Mouse (Mus musculus) kidney, embryonic 14.5 days (tissue): ENCODE data around the gene Cpn1. TPM values are rescaled to one million over a fixed set of nuclear protein-coding genes. Genes with fewer than 3 reads are reported as not detected.

Experiments used
- ATAC-seq: fragments of 200-750 bp; cut with Nextera tagmentation; 2 replicates; pipeline ENCODE4 v1.8.0; 2017; ENCODE audit warnings: moderate number of reproducible peaks, mild to moderate bottlenecking, moderate TSS enrichment, moderate library complexity; ENCODE audit not compliant: low FRiP score, low TSS enrichment
- H3K27ac ChIP-seq: fragments of 300-500 bp; sonication (generic); 2 replicates; pipeline ENCODE4 v1.5.1; 2014; ENCODE audit warnings: low read depth, mild to moderate bottlenecking, low read length, moderate library complexity, mixed read lengths
- H3K27me3 ChIP-seq: fragments of 300-500 bp; sonication (generic); 2 replicates; pipeline ENCODE4 v1.6.1; 2014; ENCODE audit warnings: mild to moderate bottlenecking, low read length; ENCODE audit not compliant: control insufficient read depth, insufficient read depth
- H3K36me3 ChIP-seq: fragments of 300-500 bp; sonication (generic); 2 replicates; pipeline ENCODE4 v1.6.1; 2014; ENCODE audit warnings: low read length, mixed read lengths; ENCODE audit not compliant: control insufficient read depth, insufficient read depth
- H3K4me1 ChIP-seq: fragments of 300-500 bp; sonication (generic); 2 replicates; pipeline ENCODE4 v1.6.1; 2014; ENCODE audit warnings: low read length, mixed read lengths; ENCODE audit not compliant: control insufficient read depth, insufficient read depth
- H3K4me2 ChIP-seq: fragments of 300-500 bp; sonication (generic); replicated peaks from 2 replicates; pipeline ENCODE4 v1.6.1; 2014; ENCODE audit warnings: low read depth, mild to moderate bottlenecking, low read length
- H3K4me3 ChIP-seq: fragments of 300-500 bp; sonication (generic); 2 replicates; pipeline ENCODE4 v1.5.1; 2014; ENCODE audit warnings: mild to moderate bottlenecking, low read length
- H3K9ac ChIP-seq: fragments of 300-500 bp; sonication (generic); 2 replicates; pipeline ENCODE4 v1.6.1; 2014; ENCODE audit warnings: low read depth, mild to moderate bottlenecking, low read length, moderate library complexity
- H3K9me3 ChIP-seq: fragments of 300-500 bp; sonication (generic); 2 replicates; pipeline ENCODE4 v1.6.1; 2016; ENCODE audit warnings: low read length; ENCODE audit not compliant: control insufficient read depth
- WGBS: fragments of 180-500 bp; shearing (Covaris S2); extraction: QIAGEN DNeasy Blood & Tissue Kit; methylation state at CpG from one replicate; pipeline ENCODE4 v1.1.7; 2014; 5-methylcytosine and 5-hydroxymethylcytosine counted together
- polyA plus RNA-seq: library from polyadenylated mRNA; unstranded; fragments of >200 nt; fragmentation: Nextera tagmentation; extraction: Ambion mirVana; gene quantifications from 2 replicates; pipeline ENCODE4 v1.2.1, GENCODE M21; 2014

The Cpn1 gene
- polyA plus RNA-seq, 1 experiment from 2014 or later = 32.3 TPM

DNA sequence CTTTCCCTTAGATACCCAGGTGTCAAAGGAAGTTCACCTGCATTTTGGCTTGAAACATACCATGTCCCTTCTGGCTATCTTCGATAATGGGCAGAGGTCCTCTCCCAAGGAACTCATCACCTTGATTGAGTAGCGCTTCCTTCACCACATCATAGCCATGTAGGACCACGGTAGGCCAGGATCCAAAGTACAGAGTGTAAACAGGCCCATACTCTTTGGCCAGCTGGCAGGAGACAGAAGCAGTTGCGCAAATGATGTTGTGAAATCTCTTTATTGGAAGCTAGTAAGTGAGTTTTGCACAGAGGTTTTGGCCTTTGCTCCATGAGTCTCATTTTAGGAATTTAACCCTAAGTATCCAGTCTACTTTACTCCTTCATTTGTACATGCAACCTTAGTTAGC lies 35.1 kb upstream of the Cpn1 start:
- WGBS = 93% methylated on average over 4 of the region's 4 CpGs
- Histone ChIP-seq H3K9me3 (no peaks in the 10 kb centered on the region), H3K4me3 (no peak overlapping the region), H3K27ac (no peak overlapping the region), H3K27me3 (no peaks in the 10 kb centered on the region), H3K9ac (no peak overlapping the region), H3K4me2 (no peak overlapping the region), H3K36me3 (no peaks in the 10 kb centered on the region), H3K4me1 (no peaks in the 10 kb centered on the region)
- no peak for ATAC-seq

DNA sequence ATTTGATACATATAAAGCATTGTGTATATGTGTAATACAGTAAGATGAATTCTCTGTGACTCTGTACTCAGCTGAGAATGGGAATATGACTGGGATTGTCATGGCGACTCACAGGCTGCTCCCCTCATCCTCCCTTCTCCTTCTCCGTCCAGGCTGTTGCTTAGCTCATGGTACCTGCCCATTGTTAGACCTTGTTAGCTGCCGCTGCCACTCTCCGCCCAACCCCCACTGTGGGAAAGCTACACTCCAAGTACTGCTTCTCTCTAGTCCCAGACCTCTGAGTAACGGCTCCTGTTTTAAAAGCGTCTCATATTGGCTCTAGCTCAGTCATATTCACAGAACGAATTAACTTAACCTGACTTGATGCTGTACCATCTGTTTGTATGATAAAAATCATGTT lies 33.4 kb upstream of the Cpn1 start:
- Histone ChIP-seq H3K27ac (no peak overlapping the region), H3K4me1 (no peaks in the 10 kb centered on the region), H3K27me3 (no peaks in the 10 kb centered on the region), H3K9ac (no peak overlapping the region), H3K4me2 (no peak overlapping the region), H3K36me3 (no peaks in the 10 kb centered on the region), H3K4me3 (no peak overlapping the region), H3K9me3 (no peaks in the 10 kb centered on the region)
- 60% methylated on average over 7 of the region's 7 CpGs for WGBS
- no peak for ATAC-seq

DNA sequence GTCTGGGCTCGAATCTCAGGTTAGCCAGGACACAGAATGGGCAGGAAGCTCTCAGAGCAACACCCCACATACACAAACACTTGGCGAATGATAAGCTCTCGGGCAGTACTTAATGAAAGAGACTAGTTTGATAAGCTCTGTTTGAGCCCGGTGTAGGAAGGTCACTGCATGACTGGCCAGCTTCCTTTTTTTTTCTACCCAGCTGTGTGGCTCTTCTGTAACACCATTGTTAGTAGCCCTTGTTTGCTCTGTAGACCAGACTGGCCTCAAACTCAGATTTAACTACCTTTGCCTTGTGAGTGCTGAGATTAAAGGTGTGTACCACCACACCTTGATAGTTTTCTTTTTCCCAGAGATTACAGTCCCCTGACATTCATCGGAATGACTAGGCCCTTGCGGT lies 27.5 kb upstream of the Cpn1 start:
- Histone ChIP-seq H3K4me1 (no peaks in the 10 kb centered on the region), H3K4me3 (no peak overlapping the region), H3K27ac (no peak overlapping the region), H3K9ac (no peak overlapping the region), H3K27me3 (no peaks in the 10 kb centered on the region), H3K4me2 (no peak overlapping the region), H3K36me3 (no peaks in the 10 kb centered on the region), H3K9me3 (no peaks in the 10 kb centered on the region)
- ATAC-seq = no peak
- WGBS = 71% methylated on average over 6 of the region's 6 CpGs

DNA sequence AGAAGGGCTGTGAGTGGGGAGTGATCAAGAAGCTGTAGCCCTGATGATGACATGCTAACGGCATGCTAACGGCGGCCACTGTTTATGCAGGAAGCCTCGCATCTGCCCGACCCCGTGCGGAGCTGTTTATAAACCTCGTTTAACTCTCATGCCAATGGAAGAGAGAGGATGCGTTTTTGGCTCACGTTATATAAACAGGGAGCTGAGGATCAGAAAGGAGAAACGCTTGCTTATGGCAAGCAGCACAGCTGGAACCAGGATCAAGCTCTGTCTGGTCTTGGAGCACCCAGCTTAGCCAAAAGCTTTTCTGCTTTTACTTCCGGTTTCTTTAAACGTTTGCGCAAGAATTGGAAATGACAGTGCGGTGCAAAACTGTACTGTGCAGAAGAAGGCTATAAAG lies 22.4 kb upstream of the Cpn1 start:
- Histone ChIP-seq H3K9me3 (no peaks in the 10 kb centered on the region), H3K27ac (no peak overlapping the region), H3K9ac (no peak overlapping the region), H3K4me2 (no peak overlapping the region), H3K36me3 (no peaks in the 10 kb centered on the region), H3K27me3 (no peaks in the 10 kb centered on the region), H3K4me1 (no peaks in the 10 kb centered on the region), H3K4me3 (no peak overlapping the region)
- ATAC-seq = no peak
- 77% methylated on average over 15 of the region's 15 CpGs for WGBS

DNA sequence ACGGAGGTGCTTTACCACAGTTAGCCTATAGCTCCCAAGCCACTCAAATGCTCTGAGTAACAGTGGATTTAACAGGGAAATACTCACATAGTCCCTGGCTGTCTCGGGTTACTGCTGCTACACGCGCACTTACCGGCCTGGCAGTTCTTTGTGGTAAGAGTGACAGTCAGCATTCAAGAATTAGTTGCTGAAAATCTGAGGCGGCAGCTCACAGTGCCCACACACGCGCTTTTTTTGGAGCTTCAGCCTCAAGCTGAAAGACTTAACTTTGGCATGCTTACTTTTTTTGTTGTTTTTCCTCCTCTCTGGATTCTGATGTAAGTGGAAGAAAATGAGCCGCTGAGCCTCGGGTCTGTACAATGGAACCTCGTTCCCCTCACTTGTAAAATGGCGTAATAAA lies 20.8 kb upstream of the Cpn1 start:
- WGBS = 54% methylated on average over 12 of the region's 12 CpGs
- Histone ChIP-seq H3K9ac (no peak overlapping the region), H3K4me2 (no peak overlapping the region), H3K27ac (no peak overlapping the region), H3K9me3 (no peaks in the 10 kb centered on the region), H3K27me3 (no peaks in the 10 kb centered on the region), H3K4me3 (no peak overlapping the region), H3K36me3 (no peaks in the 10 kb centered on the region), H3K4me1 (no peaks in the 10 kb centered on the region)
- ATAC-seq = no peak

DNA sequence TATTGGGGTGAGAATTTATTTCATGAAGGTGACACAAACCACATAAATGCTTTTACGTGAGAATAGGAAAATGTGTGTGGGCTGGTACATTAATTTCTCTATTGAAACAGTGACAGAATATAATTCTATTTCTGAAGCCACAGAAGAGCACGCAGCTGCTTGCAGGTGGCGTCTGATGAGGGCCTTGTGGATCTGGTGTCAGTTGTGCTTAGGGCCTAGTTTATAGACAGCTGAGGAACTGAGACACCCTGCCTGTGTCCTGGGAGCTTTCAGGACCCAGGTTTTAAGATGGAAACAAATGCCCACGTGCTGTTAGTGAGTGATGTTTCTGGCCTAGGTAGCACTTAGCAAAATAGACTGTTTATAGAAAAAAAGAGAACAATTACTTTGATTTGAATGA lies 18.7 kb upstream of the Cpn1 start:
- Histone ChIP-seq H3K9ac (no peak overlapping the region), H3K36me3 (no peaks in the 10 kb centered on the region), H3K4me1 (no peaks in the 10 kb centered on the region), H3K4me3 (no peak overlapping the region), H3K9me3 (no peaks in the 10 kb centered on the region), H3K4me2 (no peak overlapping the region), H3K27ac (no peak overlapping the region), H3K27me3 (no peaks in the 10 kb centered on the region)
- 68% methylated on average over 4 of the region's 4 CpGs for WGBS
- no peak for ATAC-seq

DNA sequence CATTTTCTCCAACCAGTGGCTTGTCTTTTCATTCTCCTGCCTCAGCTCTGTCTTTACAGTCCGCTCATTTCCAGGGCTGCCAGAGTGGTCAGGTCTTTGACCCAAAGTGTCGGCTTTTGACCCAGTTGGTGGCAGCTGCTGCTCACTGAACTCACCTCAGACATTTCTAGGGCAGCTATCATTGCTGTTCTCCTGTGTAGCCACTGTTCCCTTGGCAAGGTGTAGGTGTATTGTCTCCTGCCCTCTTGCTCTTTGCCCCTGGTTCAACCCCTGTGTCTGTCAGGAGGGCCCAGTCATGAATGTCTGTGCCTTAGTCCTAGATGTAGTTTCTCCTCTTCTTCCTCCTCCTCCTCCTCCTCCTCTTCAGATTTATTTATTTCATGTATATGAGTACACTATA lies 17.9 kb upstream of the Cpn1 start:
- H3K4me3 ChIP-seq = no peak overlapping the region
- H3K36me3 ChIP-seq = no peaks in the 10 kb centered on the region
- H3K4me1 ChIP-seq = no peaks in the 10 kb centered on the region
- no peak for ATAC-seq
- no peak overlapping the region for H3K9ac ChIP-seq
- H3K27me3 ChIP-seq = no peaks in the 10 kb centered on the region
- H3K27ac ChIP-seq = no peak overlapping the region
- no peak overlapping the region for H3K4me2 ChIP-seq
- no peaks in the 10 kb centered on the region for H3K9me3 ChIP-seq
- WGBS = 89% methylated on average over 2 of the region's 2 CpGs

DNA sequence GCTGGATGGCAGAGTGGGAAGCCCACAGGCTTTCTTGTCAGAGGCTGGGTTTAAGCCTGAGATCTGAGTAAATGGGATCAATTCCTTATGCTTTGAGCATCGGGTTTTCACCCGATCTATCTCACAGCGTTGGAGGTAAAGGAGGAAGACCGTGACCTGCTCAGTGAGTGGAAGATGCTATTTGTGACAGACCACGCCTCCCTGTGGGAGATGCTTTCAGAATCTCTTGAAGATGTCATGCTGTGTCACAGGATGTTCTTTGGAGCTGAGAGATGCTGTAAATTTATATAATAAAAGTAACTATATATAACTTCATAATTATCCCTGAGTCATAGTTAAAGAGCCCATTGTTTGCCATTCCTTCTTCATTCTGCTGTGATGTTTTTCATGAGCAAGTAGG lies 14.4 kb upstream of the Cpn1 start:
- H3K4me1 ChIP-seq = no peaks in the 10 kb centered on the region
- H3K9ac ChIP-seq = no peak overlapping the region
- H3K4me3 ChIP-seq = no peak overlapping the region
- no peaks in the 10 kb centered on the region for H3K9me3 ChIP-seq
- no peak for ATAC-seq
- H3K27ac ChIP-seq = no peak overlapping the region
- H3K27me3 ChIP-seq = no peaks in the 10 kb centered on the region
- WGBS = 85% methylated on average over 5 of the region's 5 CpGs
- H3K36me3 ChIP-seq = no peaks in the 10 kb centered on the region
- no peak overlapping the region for H3K4me2 ChIP-seq

DNA sequence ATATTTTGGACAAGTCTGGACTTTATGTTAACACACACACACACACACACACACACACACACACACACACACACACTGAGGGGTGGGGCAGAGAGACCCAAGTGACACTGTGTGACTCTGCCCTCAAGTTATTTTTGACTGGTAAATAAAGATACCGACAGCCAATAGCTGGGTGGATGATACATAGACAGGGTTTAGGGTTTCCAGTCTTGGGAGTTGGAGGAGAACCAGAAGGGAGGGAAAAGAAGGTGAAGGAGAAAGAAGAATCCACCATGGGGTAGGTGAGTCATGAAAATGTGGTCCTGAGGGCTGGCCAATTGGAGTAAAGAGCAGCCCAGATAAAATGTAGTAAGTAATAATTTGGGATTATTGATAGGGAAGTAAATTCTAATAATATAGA lies 13.7 kb upstream of the Cpn1 start:
- 88% methylated on average over 1 of the region's 1 CpGs for WGBS
- ATAC-seq = no peak
- H3K9me3 ChIP-seq = no peaks in the 10 kb centered on the region

More for the DNA sequence above, 13.7 kb upstream of the Cpn1 start:
- no peak overlapping the region for H3K9ac ChIP-seq
- no peak overlapping the region for H3K4me2 ChIP-seq
- no peaks in the 10 kb centered on the region for H3K4me1 ChIP-seq
- no peaks in the 10 kb centered on the region for H3K36me3 ChIP-seq
- H3K27me3 ChIP-seq = no peaks in the 10 kb centered on the region
- no peak overlapping the region for H3K27ac ChIP-seq
- H3K4me3 ChIP-seq = no peak overlapping the region
